Mouse (Mus musculus): ENCODE measurements around the gene Usp12.

GRCm38 (mm10) chr5:146723452-146723851 is 71.4 kb downstream of the Usp12 start:
- peak; percentile 42 for TF ChIP-seq CTCF (IDR thresholded peaks at IDR 0.05; ENCODE audit: low read depth)
- no peak for TF ChIP-seq EP300 (optimal IDR thresholded peaks at IDR 0.05)

All from stomach, postnatal 0 days (tissue).